Mouse (Mus musculus): Measurements from ENCODE around the gene Krtap19-3. TPM values are rescaled to one million over a fixed set of nuclear protein-coding genes. Genes with fewer than 3 reads are reported as not detected.

Gene Krtap19-3
- total RNA-seq (2021), result not detected in 2 replicates
- long read RNA-seq, experiment 1, result 0 reads
- long read RNA-seq, experiment 2, result 0 reads

DNA sequence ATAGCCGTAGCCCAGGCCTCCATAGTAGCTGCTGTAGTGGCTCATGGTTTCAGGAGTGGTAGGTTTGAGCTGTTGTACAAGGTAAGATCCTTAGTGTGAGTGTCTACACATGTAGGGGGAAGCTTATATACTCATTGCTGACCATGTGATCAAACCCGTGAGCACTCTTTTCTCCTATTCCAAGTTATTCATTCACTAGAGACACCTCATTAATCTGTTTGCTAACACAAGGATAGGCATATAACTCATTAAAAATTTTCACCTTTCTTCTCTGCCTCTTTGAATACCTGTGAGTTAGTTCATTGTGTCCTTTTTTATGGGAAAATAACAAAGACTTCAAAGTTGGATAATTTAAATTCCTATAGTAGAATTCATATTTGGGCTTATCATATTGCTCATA lies at the start of gene Krtap19-3:
TSS of gene Krtap19-3 (minus strand) at position 101 of the 400 bp plus-strand sequence.
- no peak for DNase-seq

DNA sequence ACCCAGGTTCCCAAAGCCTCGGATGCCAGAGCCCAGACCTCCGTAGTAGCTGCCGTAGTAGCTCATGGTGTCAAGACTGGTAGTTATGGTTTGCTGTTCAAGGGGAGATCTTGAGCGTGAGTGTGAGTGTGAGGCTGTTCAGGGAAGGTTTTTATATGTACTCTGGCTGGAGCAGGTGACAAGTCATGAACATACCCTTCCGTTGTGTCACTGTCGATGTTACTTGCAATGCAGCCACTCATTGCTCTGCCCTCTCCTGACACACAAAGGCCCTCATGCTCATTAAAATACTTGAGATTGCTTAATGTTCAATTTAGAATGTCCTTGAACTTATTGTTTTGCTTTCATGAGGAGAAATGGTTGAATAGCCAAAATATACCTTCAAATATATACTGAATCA lies 18.5 kb upstream of the Krtap19-3 start, which contains the start of gene Krtap19-5:
TSS of gene Krtap19-5 (minus strand) at position 101 of the 400 bp plus-strand sequence.
- DNase-seq, result no peak

DNA sequence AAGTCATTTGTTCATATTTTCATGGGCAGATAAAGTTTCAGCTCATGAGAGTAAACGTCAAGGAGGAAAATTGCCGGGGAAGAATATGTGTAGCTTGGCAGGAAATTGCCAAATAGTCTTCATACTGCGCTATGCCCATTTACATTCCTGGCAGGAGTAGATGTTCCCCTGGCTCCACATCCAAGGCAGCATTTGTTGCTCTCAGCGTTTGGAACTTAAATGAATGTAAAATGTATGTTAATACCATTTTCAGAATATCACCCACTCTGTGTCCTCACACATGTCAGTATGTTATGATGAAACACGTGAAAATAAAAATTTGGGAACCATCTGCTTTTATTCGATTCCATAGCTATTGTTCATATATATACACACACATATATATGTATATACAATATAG lies 9.0 kb upstream of the Krtap19-3 start:
- DNase-seq, result no peak

DNA sequence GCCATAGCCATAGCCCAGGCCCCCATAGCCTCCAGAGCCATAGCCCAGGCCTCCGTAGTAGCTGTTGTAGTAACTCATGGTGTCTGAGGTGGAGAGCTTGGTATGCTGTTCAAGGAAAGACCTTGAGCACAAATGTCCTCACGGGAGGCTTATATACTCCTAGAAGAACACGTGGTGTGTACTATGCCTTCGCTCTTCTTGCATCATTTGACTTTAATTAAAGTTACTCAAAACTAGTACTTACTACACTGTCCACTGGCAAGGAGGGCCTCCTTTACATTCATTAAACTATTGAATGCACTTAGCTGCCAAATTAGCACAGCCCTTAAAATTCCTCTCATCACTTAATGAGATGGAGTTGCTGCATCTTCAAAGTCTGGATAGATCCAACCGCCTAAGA lies 7.2 kb upstream of the Krtap19-3 start, which contains the start of gene Krtap19-4:
TSS of gene Krtap19-4 (minus strand) at position 101 of the 400 bp plus-strand sequence.
- no peak for DNase-seq

DNA sequence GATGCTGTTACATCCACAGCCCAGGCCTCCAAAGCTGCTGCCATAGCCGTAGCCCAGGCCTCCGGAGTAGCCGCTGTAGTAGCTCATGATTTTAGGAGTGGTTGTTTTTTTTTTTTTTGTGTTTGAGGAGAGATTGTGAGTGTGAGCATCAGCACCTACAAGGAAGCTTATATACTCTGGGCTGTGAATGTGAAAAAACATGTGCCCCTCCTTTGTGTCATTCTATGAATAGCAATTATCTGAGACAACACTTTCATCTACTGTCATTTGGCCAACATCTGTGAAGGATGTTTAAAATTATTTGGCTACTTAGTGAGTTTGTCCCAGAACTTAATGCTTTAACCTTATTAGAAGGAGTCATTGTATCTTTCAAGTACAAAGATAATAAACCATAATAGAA lies 3.7 kb downstream of the Krtap19-3 start, which contains the start of gene Krtap19-2:
TSS of gene Krtap19-2 (minus strand) at position 101 of the 400 bp plus-strand sequence.
- no peak for DNase-seq

DNA sequence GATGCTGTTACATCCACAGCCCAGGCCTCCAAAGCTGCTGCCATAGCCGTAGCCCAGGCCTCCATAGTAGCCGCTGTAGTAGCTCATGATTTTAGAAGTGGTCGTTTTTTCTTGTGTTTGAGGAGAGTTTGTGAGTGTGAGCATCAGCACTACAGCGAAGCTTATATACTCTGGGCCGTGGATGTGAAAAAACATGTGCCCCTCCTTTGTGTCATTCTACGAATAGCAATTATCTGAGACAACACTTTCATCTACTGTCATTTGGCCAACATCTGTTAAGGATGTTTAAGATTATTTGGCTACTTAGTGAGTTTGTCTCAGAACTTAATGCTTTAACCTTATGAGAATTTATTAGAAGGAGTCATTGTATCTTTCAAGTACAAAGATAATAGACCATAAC lies 8.5 kb downstream of the Krtap19-3 start, which contains the start of gene Krtap19-1:
TSS of gene Krtap19-1 (minus strand) at position 101 of the 400 bp plus-strand sequence.
- DNase-seq, result no peak

DNA sequence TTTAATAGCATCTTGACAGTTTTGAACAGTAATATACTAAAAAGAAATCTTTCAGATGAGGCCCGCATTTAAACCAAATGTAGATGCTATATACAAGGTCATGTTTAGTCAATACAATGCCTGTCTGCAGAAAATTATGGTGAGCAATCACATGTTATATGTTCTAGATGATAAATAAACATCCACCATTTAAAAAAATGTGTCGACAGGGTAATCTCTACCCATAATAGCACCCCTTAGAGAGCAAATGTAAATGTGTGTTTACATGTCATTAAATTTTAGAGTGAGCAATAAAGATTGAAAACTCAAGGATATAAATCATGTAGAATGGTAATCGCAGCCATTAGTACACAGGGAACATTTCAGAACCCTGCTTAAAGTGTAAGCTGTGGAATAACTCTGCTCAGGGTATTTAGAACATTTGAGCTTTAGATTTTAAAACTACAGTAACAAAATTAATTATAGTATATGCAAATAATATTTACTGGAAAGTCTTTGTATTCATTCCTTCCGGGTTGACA lies 12.9 kb downstream of the Krtap19-3 start:
- DNase-seq, result no peak

DNA sequence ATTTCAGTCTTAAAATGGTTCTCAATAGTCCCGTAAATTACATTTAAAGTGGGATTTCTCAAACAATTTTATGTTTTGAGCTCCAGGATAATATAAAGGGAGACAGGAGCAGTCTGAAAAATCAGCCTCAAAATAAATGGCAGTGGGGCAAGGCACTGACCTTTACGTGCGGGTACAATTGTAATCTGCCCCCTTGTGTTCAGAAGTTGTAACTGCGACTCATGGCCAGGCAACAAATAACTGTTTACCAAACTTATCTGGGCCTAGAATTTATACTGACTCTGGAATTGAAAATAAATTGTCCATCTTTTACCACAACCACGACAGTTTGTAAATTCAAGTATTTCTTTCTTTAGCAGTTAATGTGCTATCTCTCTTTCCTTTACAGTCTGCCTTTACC lies 26.4 kb downstream of the Krtap19-3 start:
- DNase-seq, result peak; percentile 13

DNA sequence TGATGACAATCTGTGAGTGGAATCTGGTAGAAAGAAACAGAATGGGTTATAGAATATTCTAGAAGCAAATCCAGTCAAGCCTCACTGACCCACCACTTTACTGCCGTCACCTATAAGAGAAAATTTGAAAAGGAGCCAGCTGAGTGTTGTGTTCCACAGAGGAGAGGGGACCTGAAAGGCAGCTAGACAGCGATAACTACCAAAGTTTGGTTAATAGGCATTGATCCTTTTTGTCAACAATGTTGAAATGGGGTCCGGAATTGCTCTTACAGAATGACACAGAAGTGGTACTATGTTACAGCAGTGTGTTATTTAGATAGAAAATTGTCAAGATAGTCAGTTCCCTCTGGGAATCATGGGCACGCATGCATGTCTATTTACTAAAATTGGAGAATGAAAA lies 29.3 kb downstream of the Krtap19-3 start:
- DNase-seq, result no peak

DNA sequence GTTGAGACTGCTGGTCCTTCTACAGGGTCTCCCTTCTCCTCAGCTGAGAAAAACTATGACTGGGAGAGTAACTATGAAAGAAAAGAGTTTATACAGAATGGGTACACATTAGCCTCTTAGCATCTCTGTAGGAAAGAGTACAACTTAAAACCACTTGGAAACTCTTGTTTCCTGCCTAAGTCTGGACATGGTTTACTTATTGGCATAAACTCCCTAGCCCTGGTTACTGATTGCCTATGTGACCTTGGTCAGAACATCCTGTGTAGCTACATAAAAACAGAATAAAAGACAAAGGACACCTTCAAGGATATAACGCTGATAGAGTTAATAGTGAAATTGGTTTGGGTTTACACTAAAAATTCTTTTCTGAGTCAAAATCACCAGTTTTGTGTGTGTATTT lies 30.5 kb downstream of the Krtap19-3 start:
- DNase-seq, result no peak

Other genes starting within 250 kb of the Krtap19-3 start
- not detected in 2 replicates for gene Krtap26-1, start 230.2 kb downstream of the Krtap19-3 start, total RNA-seq (2021)
- not detected in 2 replicates for gene Krtap27-1, start 206.4 kb downstream of the Krtap19-3 start, total RNA-seq (2021)
- gene 2310061N02Rik, start 170.1 kb downstream of the Krtap19-3 start, total RNA-seq (2021), result not detected in 2 replicates
- not detected in 2 replicates for gene Krtap13-1, start 149.2 kb downstream of the Krtap19-3 start, total RNA-seq (2021)
- not detected in 2 replicates for gene Krtap13, start 126.4 kb downstream of the Krtap19-3 start, total RNA-seq (2021)
- not detected in 2 replicates for gene 2310034C09Rik, start 119.2 kb downstream of the Krtap19-3 start, total RNA-seq (2021)
- not detected in 2 replicates for gene 2310057N15Rik, start 103.8 kb downstream of the Krtap19-3 start, total RNA-seq (2021)
- gene Gm5965, start 100.1 kb downstream of the Krtap19-3 start, total RNA-seq (2021), result not detected in 2 replicates
- gene Gm20741, start 65.8 kb downstream of the Krtap19-3 start, total RNA-seq (2021), result not detected in 2 replicates
- gene Krtap15, start 57.8 kb downstream of the Krtap19-3 start, total RNA-seq (2021), result not detected in 2 replicates
- gene Krtap14, start 51.9 kb downstream of the Krtap19-3 start, total RNA-seq (2021), result not detected in 2 replicates
- gene Krtap19-1, start 8.6 kb downstream of the Krtap19-3 start, total RNA-seq (2021), result not detected in 2 replicates
- not detected in 2 replicates for gene Krtap19-2, start 3.8 kb downstream of the Krtap19-3 start, total RNA-seq (2021)
- gene Krtap19-4, start 7.1 kb upstream of the Krtap19-3 start, total RNA-seq (2021), result not detected in 2 replicates
- not detected in 2 replicates for gene Krtap19-5, start 18.4 kb upstream of the Krtap19-3 start, total RNA-seq (2021)
- gene Krtap19-9b, start 54.2 kb upstream of the Krtap19-3 start, total RNA-seq (2021), result not detected in 2 replicates
- gene Krtap16-3, start 84.8 kb upstream of the Krtap19-3 start, total RNA-seq (2021), result not detected in 2 replicates
- not detected in 2 replicates for gene Krtap22-2, start 132.7 kb upstream of the Krtap19-3 start, total RNA-seq (2021)
- gene Gm10229, start 137.2 kb upstream of the Krtap19-3 start, total RNA-seq (2021), result not detected in 2 replicates
- gene Krtap6-1, start 153.7 kb upstream of the Krtap19-3 start, total RNA-seq (2021), result not detected in 2 replicates
- gene Gm10228, start 163.4 kb upstream of the Krtap19-3 start, total RNA-seq (2021), result not detected in 2 replicates
- not detected in 2 replicates for gene Krtap6-5, start 169.8 kb upstream of the Krtap19-3 start, total RNA-seq (2021)
- not detected in 2 replicates for gene 1110025L11Rik, start 186.0 kb upstream of the Krtap19-3 start, total RNA-seq (2021)
- not detected in 2 replicates for gene Krtap6-3, start 206.0 kb upstream of the Krtap19-3 start, total RNA-seq (2021)